Mouse (Mus musculus) heart, embryonic 14.5 days (tissue): Measurements from ENCODE around the gene Nadk. TPM values are rescaled to one million over a fixed set of nuclear protein-coding genes. Genes with fewer than 3 reads are reported as not detected.

Source experiments
- ATAC-seq: fragments of 200-750 bp; cut with Nextera tagmentation; 2 replicates; pipeline ENCODE4 v1.8.0; 2017; ENCODE audit warnings: low read depth, moderate TSS enrichment; ENCODE audit not compliant: insufficient number of reproducible peaks, insufficient read depth, low FRiP score
- H3K27ac ChIP-seq, 2 experiments: fragments of 200-500 bp in 1 of 2; fragments of 300-500 bp in 1 of 2; sonication (generic) in 1 of 2; replicated peaks in 1 of 2; 2 replicates each; pipeline ENCODE4 v1.5.1; 2012 to 2014; ENCODE audit warnings: low read depth in 2 of 2, low read length in 2 of 2, control low read depth in 1 of 2, mild to moderate bottlenecking in 1 of 2, mixed read lengths in 1 of 2; ENCODE audit not compliant: control insufficient read depth in 1 of 2, insufficient read depth in 1 of 2
- H3K27me3 ChIP-seq: fragments of 300-500 bp; sonication (generic); 2 replicates; pipeline ENCODE4 v1.6.1; 2014; ENCODE audit warnings: mild to moderate bottlenecking, low read length, control low read depth; ENCODE audit not compliant: control insufficient read depth, insufficient read depth
- H3K36me3 ChIP-seq: fragments of 300-500 bp; sonication (generic); 2 replicates; pipeline ENCODE4 v1.6.1; 2014; ENCODE audit warnings: mild to moderate bottlenecking, control low read depth, low read length, mixed read lengths; ENCODE audit not compliant: control insufficient read depth, insufficient read depth
- H3K4me1 ChIP-seq, 2 experiments: fragments of 200-500 bp in 1 of 2; fragments of 300-500 bp in 1 of 2; sonication (generic) in 1 of 2; 2 replicates each; pipeline ENCODE4 v1.6.1; 2012 to 2014; ENCODE audit warnings: low read length in 2 of 2, control low read depth in 1 of 2, mixed read lengths in 1 of 2; ENCODE audit not compliant: control insufficient read depth in 2 of 2, insufficient read depth in 2 of 2
- H3K4me2 ChIP-seq: fragments of 300-500 bp; sonication (generic); 2 replicates; pipeline ENCODE4 v1.6.1; 2014; ENCODE audit warnings: mild to moderate bottlenecking, low read length
- H3K4me3 ChIP-seq, 2 experiments: fragments of 200-500 bp in 1 of 2; fragments of 300-500 bp in 1 of 2; sonication (generic) in 1 of 2; 2 replicates each; pipeline ENCODE4 v1.5.1; 2012 to 2014; ENCODE audit warnings: low read length in 2 of 2, mild to moderate bottlenecking in 2 of 2, control low read depth in 1 of 2, low read depth in 1 of 2, moderate library complexity in 1 of 2; ENCODE audit not compliant: control insufficient read depth in 1 of 2, insufficient read depth in 1 of 2
- H3K9ac ChIP-seq: fragments of 300-500 bp; sonication (generic); 2 replicates; pipeline ENCODE4 v1.6.1; 2014; ENCODE audit warnings: mild to moderate bottlenecking, low read length
- H3K9me3 ChIP-seq: fragments of 300-500 bp; sonication (generic); 2 replicates; pipeline ENCODE4 v1.6.1; 2016; ENCODE audit warnings: low read length, control low read depth; ENCODE audit not compliant: control insufficient read depth
- WGBS: fragments of 180-500 bp; shearing (Covaris S2); extraction: QIAGEN DNeasy Blood & Tissue Kit; methylation state at CpG from one replicate; pipeline ENCODE4 v1.1.7; 2014; 5-methylcytosine and 5-hydroxymethylcytosine counted together
- polyA plus RNA-seq: library from polyadenylated mRNA; unstranded; fragments of >200 nt; fragmentation: Nextera tagmentation; extraction: Ambion mirVana; gene quantifications from 2 replicates; pipeline ENCODE4 v1.2.1, GENCODE M21; 2014

Gene Nadk
- polyA plus RNA-seq, 1 experiment from 2014 or later, result 51.4 TPM

- Histone ChIP-seq H3K4me1 (no peaks in the 10 kb centered on the region), H3K36me3 (peaks cover 57% of the 10 kb centered on the region), H3K9ac (no peak overlapping the region), H3K27ac (no peak overlapping the region), H3K4me2 (no peak overlapping the region), H3K4me3 (no peak overlapping the region), H3K9me3 (no peaks in the 10 kb centered on the region), H3K27me3 (no peaks in the 10 kb centered on the region)
- 81% methylated on average over 7 of the region's 7 CpGs for WGBS
- no peak for ATAC-seq
These were observed 16.4 kb downstream of the Nadk start for GRCm38 (mm10) chr4:155578336-155579125.

DNA sequence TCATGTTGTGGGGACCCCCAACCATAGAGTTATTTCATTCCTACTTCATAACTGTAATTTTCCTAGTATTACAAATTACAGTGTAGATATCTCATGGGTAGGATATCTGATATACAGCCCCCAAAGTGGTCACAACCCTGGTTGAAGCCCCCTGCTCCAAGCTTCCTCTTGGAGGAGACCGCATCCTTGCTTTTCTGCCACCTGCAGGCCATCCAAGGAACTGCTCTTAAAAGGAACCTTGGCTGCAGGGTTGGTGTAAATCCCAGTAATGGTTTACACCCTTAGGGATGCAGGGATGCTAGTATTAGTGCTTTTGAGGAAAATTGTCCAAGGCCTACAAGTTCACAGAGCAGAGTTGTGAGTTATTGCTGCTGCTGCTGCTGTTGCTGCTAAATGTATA is 18.2 kb downstream of the Nadk start:
- 22% methylated on average over 1 of the region's 1 CpGs for WGBS
- Histone ChIP-seq H3K4me3 (no peak overlapping the region), H3K9me3 (no peaks in the 10 kb centered on the region), H3K36me3 (peaks cover 76% of the 10 kb centered on the region), H3K27ac (no peak overlapping the region), H3K4me2 (no peak overlapping the region), H3K27me3 (no peaks in the 10 kb centered on the region), H3K4me1 (no peaks in the 10 kb centered on the region), H3K9ac (no peak overlapping the region)
- ATAC-seq, result no peak

DNA sequence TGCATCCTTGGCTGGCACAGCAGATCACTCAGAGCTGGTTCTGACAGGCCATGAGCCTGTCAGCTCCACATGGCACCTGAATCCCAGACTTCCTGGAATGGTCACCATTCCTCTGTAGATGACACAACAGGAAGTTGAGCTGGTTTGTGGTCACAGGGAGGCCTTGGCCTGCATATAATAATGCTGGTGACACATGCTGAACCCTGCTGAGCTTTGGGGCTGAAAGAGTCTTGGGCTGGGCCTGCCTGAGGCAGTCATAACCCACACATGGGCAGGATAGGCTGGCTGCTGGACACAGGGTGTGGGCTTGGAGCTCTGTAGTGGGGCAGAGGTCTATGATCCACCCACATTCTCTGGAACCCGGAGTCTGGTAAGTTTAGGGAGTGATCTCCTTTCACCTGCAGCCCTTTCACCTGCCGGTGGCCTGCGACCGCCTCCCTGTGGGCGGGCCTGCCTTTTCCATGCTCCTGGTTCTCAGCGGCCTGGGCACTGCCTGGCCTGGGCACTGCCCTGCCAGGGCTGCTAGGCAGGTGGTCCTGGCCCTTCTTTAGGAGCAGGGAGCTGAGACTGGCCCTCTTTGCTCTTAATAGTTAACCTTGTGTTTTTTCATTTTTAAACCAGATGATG is 20.2 kb downstream of the Nadk start:
- 91% methylated on average over 6 of the region's 6 CpGs for WGBS
- no peaks in the 10 kb centered on the region for H3K4me1 ChIP-seq
- ATAC-seq, result no peak

DNA sequence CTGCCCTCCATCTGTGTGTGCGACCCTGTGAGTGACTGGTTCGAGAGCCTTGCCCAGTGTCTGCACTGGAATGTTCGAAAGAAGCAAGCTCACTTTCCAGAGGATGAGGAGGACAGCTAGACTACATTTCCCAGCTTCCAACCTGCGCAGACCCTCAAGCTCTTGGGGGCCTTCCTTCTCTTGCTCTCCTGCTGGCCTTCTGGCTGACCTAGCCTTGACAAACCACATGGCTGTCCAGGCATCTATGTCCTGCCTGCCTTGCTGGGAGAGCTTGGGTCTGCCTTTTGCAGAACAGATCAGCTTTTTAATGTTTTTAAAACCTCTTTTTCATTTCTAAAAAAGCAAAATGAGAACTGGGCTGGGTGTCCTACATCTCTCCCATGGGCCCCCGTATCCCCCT is 27.2 kb downstream of the Nadk start:
- H3K9me3 ChIP-seq, result no peaks in the 10 kb centered on the region
- H3K36me3 ChIP-seq, result peaks cover 63% of the 10 kb centered on the region
- no peaks in the 10 kb centered on the region for H3K27me3 ChIP-seq
- H3K4me3 ChIP-seq, result no peak overlapping the region
- 88% methylated on average over 5 of the region's 5 CpGs for WGBS
- H3K4me2 ChIP-seq, result no peak overlapping the region
- ATAC-seq, result no peak
- no peaks in the 10 kb centered on the region for H3K4me1 ChIP-seq
- H3K9ac ChIP-seq, result no peak overlapping the region
- no peak overlapping the region for H3K27ac ChIP-seq

More for the DNA sequence above, 20.2 kb downstream of the Nadk start:
- Histone ChIP-seq H3K27ac (no peak overlapping the region), H3K27me3 (no peaks in the 10 kb centered on the region), H3K9ac (no peak overlapping the region), H3K4me2 (no peak overlapping the region), H3K4me3 (no peak overlapping the region), H3K9me3 (no peaks in the 10 kb centered on the region), H3K36me3 (peaks cover 85% of the 10 kb centered on the region)

DNA sequence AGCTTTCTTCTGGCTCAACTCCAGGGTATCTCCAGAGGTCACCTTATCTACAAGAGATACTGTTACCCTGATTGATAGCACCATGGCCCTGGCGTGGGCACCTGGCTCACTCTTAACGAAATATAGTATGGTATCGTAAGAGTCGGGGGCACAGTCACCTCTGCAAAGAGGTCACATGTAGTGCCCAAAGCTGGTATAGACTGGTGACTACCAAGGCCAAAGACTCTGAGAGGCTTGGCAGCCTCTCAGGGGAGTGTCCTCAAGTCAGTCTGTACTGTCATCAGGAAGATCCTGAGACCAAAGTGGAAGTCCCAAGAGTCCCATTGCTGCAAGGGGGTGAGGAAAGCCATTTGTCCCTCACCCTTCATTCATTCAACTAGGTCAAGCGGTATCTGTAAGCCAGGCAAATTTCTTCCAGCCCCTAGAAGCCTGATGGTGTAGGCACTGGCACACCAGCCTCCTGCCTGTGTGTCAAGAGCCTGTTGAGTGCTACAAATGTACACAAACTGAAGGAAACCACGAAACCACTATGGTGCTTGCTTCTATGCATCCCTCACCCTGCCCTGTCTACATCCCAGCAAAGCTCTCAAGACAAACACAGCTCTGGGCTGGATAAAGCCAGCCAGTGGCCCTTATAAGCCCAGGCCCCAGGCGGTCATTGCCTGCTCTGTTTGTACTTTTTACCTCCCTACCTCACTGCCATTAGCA is 29.0 kb downstream of the Nadk start:
- Histone ChIP-seq H3K36me3 (peaks cover 45% of the 10 kb centered on the region), H3K4me3 (no peak overlapping the region), H3K27ac (no peak overlapping the region), H3K4me2 (no peak overlapping the region), H3K9me3 (no peaks in the 10 kb centered on the region), H3K27me3 (no peaks in the 10 kb centered on the region), H3K4me1 (peaks cover 2 to 3% of the 10 kb centered on the region in 2 experiments; a peak in 1 of 4 replicates), H3K9ac (no peak overlapping the region)
- 65% methylated on average over 7 of the region's 7 CpGs for WGBS
- no peak for ATAC-seq

- no peaks in the 10 kb centered on the region for H3K27me3 ChIP-seq
- no peaks in the 10 kb centered on the region for H3K9me3 ChIP-seq
- no peak overlapping the region for H3K4me3 ChIP-seq
- no peak overlapping the region for H3K9ac ChIP-seq
- WGBS, result 46% methylated on average over 1 of the region's 1 CpGs
- H3K36me3 ChIP-seq, result peaks cover 20% of the 10 kb centered on the region
- H3K4me1 ChIP-seq, result peaks cover 2 to 3% of the 10 kb centered on the region in 2 experiments; a peak in 1 of 4 replicates
- H3K27ac ChIP-seq, result no peak overlapping the region
- H3K4me2 ChIP-seq, result no peak overlapping the region
- no peak for ATAC-seq
These were observed 31.6 kb downstream of the Nadk start for GRCm38 (mm10) chr4:155593780-155594179.

- no peak for ATAC-seq
- H3K9me3 ChIP-seq, result no peaks in the 10 kb centered on the region
- H3K4me3 ChIP-seq, result no peak overlapping the region
- WGBS, result 64% methylated on average over 3 of the region's 3 CpGs
- no peaks in the 10 kb centered on the region for H3K36me3 ChIP-seq
- no peak overlapping the region for H3K27ac ChIP-seq
- H3K27me3 ChIP-seq, result no peaks in the 10 kb centered on the region
- peaks cover 2 to 3% of the 10 kb centered on the region in 2 experiments; a peak in 1 of 4 replicates for H3K4me1 ChIP-seq
- H3K4me2 ChIP-seq, result no peak overlapping the region
- no peak overlapping the region for H3K9ac ChIP-seq
These were observed 33.6 kb downstream of the Nadk start for GRCm38 (mm10) chr4:155595777-155596176.
